Mouse (Mus musculus) kidney, postnatal 0 days (tissue): ENCODE results near the gene Mpzl2. TPM values are rescaled to one million over a fixed set of nuclear protein-coding genes. Genes with fewer than 3 reads are reported as not detected.

Experiments
- ATAC-seq: fragments of 200-750 bp; cut with Nextera tagmentation; replicated peaks from 2 replicates; pipeline ENCODE4 v1.8.0; 2017; ENCODE audit warnings: low read depth, moderate number of reproducible peaks, moderate TSS enrichment, moderate library complexity; ENCODE audit not compliant: low FRiP score
- DNase-seq: peaks from one replicate; pipeline ENCODE4 v3.0.0-alpha.2; 2016; ENCODE audit warnings: low spot score
- H3K27ac ChIP-seq: fragments of 300-500 bp; sonication (generic); 2 replicates; pipeline ENCODE4 v1.5.1; 2014; ENCODE audit warnings: mild to moderate bottlenecking
- H3K27me3 ChIP-seq: fragments of 300-500 bp; sonication (generic); 2 replicates; pipeline ENCODE4 v1.6.1; 2014; ENCODE audit warnings: low read length, mixed read lengths; ENCODE audit not compliant: insufficient read depth
- H3K36me3 ChIP-seq: fragments of 300-500 bp; sonication (generic); 2 replicates; pipeline ENCODE4 v1.6.1; 2014; ENCODE audit warnings: low read length, mixed read lengths; ENCODE audit not compliant: insufficient read depth
- H3K4me1 ChIP-seq: fragments of 300-500 bp; sonication (generic); replicated peaks from 2 replicates; pipeline ENCODE4 v1.6.1; 2014; ENCODE audit warnings: antibody characterized with exemption, low read length, mixed read lengths; ENCODE audit not compliant: insufficient read depth
- H3K4me2 ChIP-seq: fragments of 300-500 bp; sonication (generic); 2 replicates; pipeline ENCODE4 v1.6.1; 2014; ENCODE audit warnings: mild to moderate bottlenecking, low read length, moderate library complexity, mixed read lengths
- H3K4me3 ChIP-seq: fragments of 300-500 bp; sonication (generic); replicated peaks from 2 replicates; pipeline ENCODE4 v1.5.1; 2014; ENCODE audit warnings: low read depth, low read length
- H3K9ac ChIP-seq: fragments of 300-500 bp; sonication (generic); 2 replicates; pipeline ENCODE4 v1.6.1; 2014; ENCODE audit warnings: low read depth, low read length
- H3K9me3 ChIP-seq: fragments of 300-500 bp; sonication (generic); replicated peaks from 2 replicates; pipeline ENCODE4 v1.6.1; 2016; ENCODE audit warnings: low read length, inconsistent platforms, mixed read lengths
- CTCF ChIP-seq: IDR thresholded peaks from 2 replicates; pipeline ENCODE4 v1.5.1; 2016; ENCODE audit warnings: antibody characterized with exemption, low read depth, mild to moderate bottlenecking, moderate library complexity
- WGBS: fragments of 180-500 bp; shearing (Covaris S2); extraction: QIAGEN DNeasy Blood & Tissue Kit; methylation state at CpG from one replicate; pipeline ENCODE4 v1.1.7; 2014; 5-methylcytosine and 5-hydroxymethylcytosine counted together
- polyA plus RNA-seq: library from polyadenylated mRNA; unstranded; fragments of >200 nt; fragmentation: Nextera tagmentation; extraction: Ambion mirVana; gene quantifications from 2 replicates; pipeline ENCODE4 v1.2.1, GENCODE M21; 2015

Gene Mpzl2
- 21.8 and 23.1 TPM in 2 replicates for polyA plus RNA-seq

DNA sequence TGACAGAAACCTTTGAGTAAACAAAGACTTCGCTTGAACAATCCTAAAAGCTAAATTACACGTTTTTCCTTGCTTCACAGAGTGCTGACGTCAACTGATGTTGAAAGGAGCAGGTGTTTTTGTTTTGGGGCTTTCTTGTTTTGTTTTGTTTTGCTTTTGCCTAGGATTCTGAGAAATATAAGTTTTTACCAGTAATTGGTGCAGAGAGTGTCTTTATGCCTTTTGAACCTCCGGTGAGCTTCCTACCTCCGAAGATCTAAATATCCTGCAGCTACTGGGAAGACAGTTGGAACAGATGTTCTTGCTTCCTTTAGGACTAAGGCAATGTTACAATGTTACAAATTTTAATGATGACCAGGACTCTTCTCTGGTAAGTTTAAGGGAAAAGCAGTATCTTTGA lies at the start of gene Mpzl2:
Gene Mpzl2, plus strand, starts transcription at position 301 of the 400 bp plus-strand sequence.
- Histone ChIP-seq H3K27ac (peak within 1 kb of the TSS; percentile 51), H3K9me3 (no peaks in the 10 kb centered on the region), H3K9ac (0 out of 2 replicates have a peak within 1 kb of the TSS, but pooled peaks have one; percentile 23), H3K4me3 (0 out of 2 replicates have a peak within 1 kb of the TSS, but pooled peaks have one; percentile 1), H3K27me3 (no peaks in the 10 kb centered on the region), H3K4me2 (peak within 1 kb of the TSS; percentile 40), H3K36me3 (no peaks in the 10 kb centered on the region), H3K4me1 (0 out of 2 replicates have a peak, but pooled peaks cover 7% of the 10 kb centered on the region)
- DNase-seq, result no peak
- no peak for ATAC-seq
- no peak for TF ChIP-seq CTCF
- 62% methylated on average over 5 of the region's 5 CpGs for WGBS

DNA sequence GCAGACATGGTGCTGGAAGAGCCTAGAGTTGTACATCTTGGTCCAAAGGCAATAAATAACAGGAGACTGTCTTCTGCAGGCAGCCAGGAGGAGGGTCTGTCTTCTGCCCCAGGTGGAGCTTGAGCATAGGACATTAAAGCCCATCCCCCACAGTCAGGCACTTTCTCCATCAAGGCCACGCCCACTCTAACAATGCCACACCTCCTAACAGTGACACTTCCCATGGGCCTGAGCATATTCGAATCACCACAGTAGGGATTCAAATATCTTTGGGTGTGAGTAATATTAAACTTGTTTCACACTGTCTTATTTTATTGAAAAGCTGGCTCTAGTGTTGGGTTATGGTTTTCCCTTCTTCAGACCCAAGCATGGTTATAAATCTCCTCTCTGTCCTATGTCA lies 47.8 kb upstream of the Mpzl2 start:
- no peaks in the 10 kb centered on the region for H3K27me3 ChIP-seq
- no peak overlapping the region for H3K9ac ChIP-seq
- H3K27ac ChIP-seq, result no peak overlapping the region
- no peak for DNase-seq
- WGBS, result 89% methylated on average over 2 of the region's 2 CpGs
- no peak overlapping the region for H3K4me3 ChIP-seq
- no peak overlapping the region for H3K4me2 ChIP-seq
- H3K9me3 ChIP-seq, result no peaks in the 10 kb centered on the region
- ATAC-seq, result no peak
- TF ChIP-seq CTCF, result no peak
- H3K4me1 ChIP-seq, result no peaks in the 10 kb centered on the region
- H3K36me3 ChIP-seq, result no peaks in the 10 kb centered on the region

DNA sequence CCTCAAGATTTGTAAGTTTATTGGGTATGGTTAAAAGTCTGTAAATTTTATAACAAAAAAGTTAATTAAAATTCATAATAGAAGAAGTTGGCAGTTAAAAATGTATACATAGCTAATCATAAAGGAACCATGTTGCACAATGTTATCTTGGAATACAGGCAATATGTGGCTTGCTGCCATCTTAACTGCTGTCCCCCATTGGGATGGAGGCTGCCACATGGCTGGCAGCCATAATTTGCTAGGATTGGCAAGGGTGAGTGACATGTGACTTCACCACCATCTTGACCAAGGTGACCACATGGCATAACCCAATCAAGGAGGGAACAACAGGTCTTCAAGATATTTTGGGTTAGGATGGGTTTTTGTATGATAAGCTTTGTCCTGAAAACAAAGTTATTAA lies 47.3 kb upstream of the Mpzl2 start:
- no peaks in the 10 kb centered on the region for H3K9me3 ChIP-seq
- no peak overlapping the region for H3K27ac ChIP-seq
- H3K4me1 ChIP-seq, result no peaks in the 10 kb centered on the region
- DNase-seq (no peak), ATAC-seq (no peak)
- no peak overlapping the region for H3K4me2 ChIP-seq
- TF ChIP-seq CTCF, result no peak
- no peak overlapping the region for H3K4me3 ChIP-seq
- no peak overlapping the region for H3K9ac ChIP-seq
- no peaks in the 10 kb centered on the region for H3K36me3 ChIP-seq
- H3K27me3 ChIP-seq, result no peaks in the 10 kb centered on the region

DNA sequence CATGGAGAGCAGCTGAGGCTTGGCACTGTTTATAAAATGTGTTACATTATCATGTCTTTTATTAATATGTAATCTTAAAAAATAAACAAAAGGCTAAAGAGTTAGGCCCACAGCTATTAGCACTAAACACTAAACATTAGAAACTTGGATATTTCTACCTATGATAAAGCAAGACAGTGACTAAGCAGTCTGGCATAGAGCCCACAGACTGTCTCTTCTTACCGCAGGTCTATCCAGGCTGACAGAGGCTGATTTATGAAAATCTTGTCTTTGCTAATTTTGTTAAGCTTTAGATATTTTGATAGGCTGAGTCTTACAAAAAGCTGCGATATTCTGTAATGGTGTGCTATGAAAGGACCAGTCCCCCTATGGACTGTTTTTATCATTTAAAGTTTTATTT lies 46.3 kb upstream of the Mpzl2 start:
- Histone ChIP-seq H3K9me3 (no peaks in the 10 kb centered on the region), H3K27ac (no peak overlapping the region), H3K9ac (no peak overlapping the region), H3K4me1 (no peaks in the 10 kb centered on the region), H3K27me3 (no peaks in the 10 kb centered on the region), H3K4me2 (no peak overlapping the region), H3K36me3 (no peaks in the 10 kb centered on the region), H3K4me3 (no peak overlapping the region)
- no peak for TF ChIP-seq CTCF
- WGBS, result 79% methylated on average over 2 of the region's 2 CpGs
- DNase-seq (no peak), ATAC-seq (no peak)

DNA sequence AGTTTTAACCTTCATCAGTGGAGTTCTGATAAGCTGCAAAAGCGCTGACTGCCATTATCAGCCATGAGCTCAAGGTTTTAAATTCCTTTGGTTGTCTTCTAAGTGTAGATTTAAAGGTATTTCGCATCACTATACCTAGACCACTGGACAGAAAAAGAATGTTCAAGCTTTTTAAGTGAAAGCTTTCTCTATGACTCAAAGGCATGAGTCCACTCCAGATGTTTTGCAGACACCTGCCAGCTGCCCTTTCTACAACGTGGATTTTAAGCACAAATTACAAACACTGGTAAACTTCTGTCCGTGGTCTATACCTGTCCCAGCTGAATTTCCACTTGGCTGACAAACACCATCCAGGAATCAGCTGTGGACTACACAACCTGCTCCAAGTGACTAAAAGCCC lies 44.6 kb upstream of the Mpzl2 start:
- H3K4me1 ChIP-seq, result no peaks in the 10 kb centered on the region
- H3K27ac ChIP-seq, result no peak overlapping the region
- 76% methylated on average over 4 of the region's 4 CpGs for WGBS
- ATAC-seq (no peak), DNase-seq (no peak)
- H3K36me3 ChIP-seq, result no peaks in the 10 kb centered on the region
- H3K9ac ChIP-seq, result no peak overlapping the region
- H3K27me3 ChIP-seq, result no peaks in the 10 kb centered on the region
- no peak overlapping the region for H3K4me3 ChIP-seq
- TF ChIP-seq CTCF, result no peak
- no peaks in the 10 kb centered on the region for H3K9me3 ChIP-seq
- H3K4me2 ChIP-seq, result no peak overlapping the region

DNA sequence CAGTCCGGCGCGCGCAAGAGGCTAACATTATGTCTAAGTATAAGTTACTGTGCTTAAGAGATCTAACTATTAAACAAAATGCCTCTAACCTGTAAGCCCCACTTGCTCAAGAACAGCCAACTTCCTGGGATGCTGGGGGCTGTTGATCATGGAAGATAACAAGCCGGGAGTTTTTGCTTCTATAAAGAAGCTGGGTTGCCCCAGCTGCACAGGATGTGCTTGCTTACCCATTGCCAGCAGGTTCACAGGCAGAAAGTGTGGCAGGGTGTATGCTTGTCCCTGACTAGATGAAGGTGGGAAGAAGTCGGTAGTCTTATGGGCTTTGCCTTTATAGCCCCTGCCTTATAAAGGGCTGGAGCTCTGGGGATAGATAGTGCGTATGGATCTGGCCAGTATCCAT lies 43.0 kb upstream of the Mpzl2 start:
- Histone ChIP-seq H3K4me1 (no peaks in the 10 kb centered on the region), H3K9me3 (no peaks in the 10 kb centered on the region), H3K4me2 (no peak overlapping the region), H3K4me3 (no peak overlapping the region), H3K9ac (no peak overlapping the region), H3K36me3 (no peaks in the 10 kb centered on the region), H3K27me3 (no peaks in the 10 kb centered on the region), H3K27ac (no peak overlapping the region)
- 88% methylated on average over 7 of the region's 7 CpGs for WGBS
- DNase-seq, result no peak
- ATAC-seq, result no peak
- TF ChIP-seq CTCF, result no peak

DNA sequence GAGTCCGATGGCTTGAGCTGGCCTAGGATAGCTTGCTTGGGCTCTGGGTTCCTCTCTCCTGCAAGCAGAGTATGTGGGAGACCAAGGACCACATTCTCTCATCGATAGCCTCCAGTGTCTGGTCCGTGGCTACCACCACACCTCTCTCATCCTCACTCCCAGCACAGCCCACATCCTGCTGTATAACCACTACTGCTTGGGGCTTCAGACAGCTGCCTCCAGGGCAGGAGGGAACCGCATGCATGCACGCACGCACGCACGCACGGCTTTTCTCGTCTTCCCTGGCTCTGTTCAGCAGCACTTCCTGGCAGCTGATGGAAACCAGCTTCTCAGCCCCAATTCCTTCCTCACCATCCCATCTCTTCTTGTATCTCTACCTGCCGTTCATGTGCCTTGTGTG lies 41.5 kb upstream of the Mpzl2 start:
- no peak for DNase-seq
- no peak for TF ChIP-seq CTCF

More for the DNA sequence above, 41.5 kb upstream of the Mpzl2 start:
- no peak for ATAC-seq
- WGBS, result 43% methylated on average over 11 of the region's 11 CpGs
- Histone ChIP-seq H3K9ac (no peak overlapping the region), H3K27me3 (no peaks in the 10 kb centered on the region), H3K4me1 (no peaks in the 10 kb centered on the region), H3K4me3 (no peak overlapping the region), H3K27ac (no peak overlapping the region), H3K9me3 (no peaks in the 10 kb centered on the region), H3K4me2 (no peak overlapping the region), H3K36me3 (no peaks in the 10 kb centered on the region)
